Mouse (Mus musculus): ENCODE measurements around the gene B4galnt4.
"Not testable (repeated sequence)": the region's sequence is repeated elsewhere in the genome, so short reads cannot be mapped to it uniquely, and the experiment has no call there.

B4galnt4 gene

GRCm38 (mm10) chr7:141060426-141061242 lies at the start of gene B4galnt4:
Gene B4galnt4 (plus strand): TSS chr7:141061104.
- peak; percentile 90 for DNase-seq (ENCODE audit: low read depth, low spot score)

GRCm38 (mm10) chr7:141011238-141011770 lies 49.6 kb upstream of the B4galnt4 start:
- DNase-seq (ENCODE audit: low read depth, low spot score), result no peak

GRCm38 (mm10) chr7:141016707-141017697 lies 43.9 kb upstream of the B4galnt4 start:
- DNase-seq (ENCODE audit: low read depth, low spot score), result no peak

- not testable (repeated sequence) for DNase-seq (ENCODE audit: low read depth, low spot score)
Observed at GRCm38 (mm10) chr7:141017824-141018223, 43.1 kb upstream of the B4galnt4 start, which contains the start of gene Ifitm6. Gene Ifitm6 (minus strand): TSS chr7:141017924.

- DNase-seq (ENCODE audit: low read depth, low spot score), result no peak
Observed at GRCm38 (mm10) chr7:141019028-141019427, 41.9 kb upstream of the B4galnt4 start.

- DNase-seq (ENCODE audit: low read depth, low spot score), result no peak
Observed at GRCm38 (mm10) chr7:141021489-141022449, 39.1 kb upstream of the B4galnt4 start.

GRCm38 (mm10) chr7:141024865-141025838 lies 35.8 kb upstream of the B4galnt4 start:
- peak; percentile 61 for DNase-seq (ENCODE audit: low read depth, low spot score)

- DNase-seq (ENCODE audit: low read depth, low spot score), result peak; percentile 15
Observed at GRCm38 (mm10) chr7:141026097-141026739, 34.7 kb upstream of the B4galnt4 start.

GRCm38 (mm10) chr7:141026740-141027098 lies 34.2 kb upstream of the B4galnt4 start:
- DNase-seq (ENCODE audit: low read depth, low spot score), result no peak

GRCm38 (mm10) chr7:141028831-141029230 lies 32.1 kb upstream of the B4galnt4 start, which contains the start of gene Gm17387:
Gene Gm17387 (plus strand): TSS chr7:141029131.
- DNase-seq (ENCODE audit: low read depth, low spot score), result no peak

GRCm38 (mm10) chr7:141030390-141030789 lies 30.5 kb upstream of the B4galnt4 start:
- DNase-seq (ENCODE audit: low read depth, low spot score), result no peak

- DNase-seq (ENCODE audit: low read depth, low spot score), result no peak
Observed at GRCm38 (mm10) chr7:141032458-141033167, 28.3 kb upstream of the B4galnt4 start.

- not testable (repeated sequence) for DNase-seq (ENCODE audit: low read depth, low spot score)
Observed at GRCm38 (mm10) chr7:141036624-141037023, 24.3 kb upstream of the B4galnt4 start.

GRCm38 (mm10) chr7:141038090-141039032 lies 22.5 kb upstream of the B4galnt4 start:
- no peak for DNase-seq (ENCODE audit: low read depth, low spot score)

- DNase-seq (ENCODE audit: low read depth, low spot score), result no peak
Observed at GRCm38 (mm10) chr7:141039386-141040107, 21.4 kb upstream of the B4galnt4 start.

- no peak for DNase-seq (ENCODE audit: low read depth, low spot score)
Observed at GRCm38 (mm10) chr7:141040867-141041606, 19.9 kb upstream of the B4galnt4 start.

Data from mesoderm, embryonic 11.5 days (tissue).